Mouse (Mus musculus): ENCODE measurements around the gene Nxn. TPM values are rescaled to one million over a fixed set of nuclear protein-coding genes. Genes with fewer than 3 reads are reported as not detected.

The Nxn gene
- polyA plus RNA-seq, 1 experiment from 2014 or later, result 23.2 TPM

DNA sequence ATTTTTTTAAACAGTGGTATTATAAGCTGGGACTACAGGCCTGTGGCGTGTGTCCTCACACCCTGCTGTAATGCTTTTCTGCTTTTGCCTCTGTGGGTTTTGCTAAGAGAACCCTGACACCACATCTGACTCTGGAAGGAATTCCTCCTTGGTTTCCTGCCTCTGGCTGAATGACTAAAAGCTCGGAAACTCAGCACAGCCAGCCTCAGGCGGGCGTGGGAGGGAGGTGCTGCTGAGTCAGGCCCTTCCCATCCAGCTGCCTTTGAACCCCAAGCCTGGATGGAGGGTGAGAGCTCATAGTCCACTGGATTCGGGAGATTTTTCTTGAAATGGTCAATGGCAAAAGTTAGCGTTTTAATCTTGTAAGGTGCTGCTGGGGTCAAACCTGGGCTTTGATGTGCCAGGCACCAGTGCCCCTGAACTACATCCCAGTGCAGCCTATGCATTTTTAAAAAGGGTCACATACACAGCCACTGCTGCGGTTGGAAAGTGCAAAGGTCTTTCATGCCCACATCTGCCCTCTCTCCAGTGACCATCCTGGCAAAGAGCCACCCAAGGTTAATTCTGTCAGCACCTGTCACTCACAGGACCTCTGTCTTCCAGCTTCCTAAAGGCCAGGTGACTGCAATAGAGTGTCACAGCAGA lies 113.4 kb downstream of the Nxn start:
- WGBS, result 42% methylated on average over 7 of the region's 7 CpGs
- H3K9me3 ChIP-seq, result no peaks in the 10 kb centered on the region
- peaks cover 45% of the 10 kb centered on the region for H3K4me1 ChIP-seq
- no peaks in the 10 kb centered on the region for H3K36me3 ChIP-seq
- H3K27me3 ChIP-seq (replicated peaks), result no peaks in the 10 kb centered on the region
- H3K4me3 ChIP-seq, result no peak overlapping the region
- ATAC-seq (ENCODE audit: extremely low read depth, insufficient number of reproducible peaks, low FRiP score, low TSS enrichment), result no peak
- H3K4me2 ChIP-seq, result no peak overlapping the region
- 0 out of 2 replicates have a peak overlapping the region, but pooled peaks have one; percentile 20 for H3K27ac ChIP-seq (replicated peaks)
- H3K9ac ChIP-seq, result no peak overlapping the region

DNA sequence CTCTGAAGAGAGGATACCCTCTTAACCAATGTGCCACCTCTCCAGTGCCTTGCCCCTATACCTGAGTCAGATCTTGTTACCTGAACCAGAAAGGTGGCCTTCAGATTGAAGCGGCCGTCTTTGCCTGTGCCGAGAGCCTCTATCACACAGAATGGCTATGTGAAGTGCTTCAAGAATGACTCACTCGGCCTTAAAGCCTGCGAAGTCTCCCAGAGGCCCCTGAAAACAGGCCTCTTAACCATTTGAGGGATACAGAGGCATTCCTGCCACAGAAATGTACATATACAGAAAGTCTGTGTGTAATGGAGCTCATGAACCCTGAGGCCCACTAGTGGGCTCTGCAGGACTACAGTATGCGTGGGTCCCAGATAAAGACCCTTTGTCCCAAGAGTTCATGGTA lies 115.1 kb downstream of the Nxn start:
- Histone ChIP-seq H3K4me1 (peaks cover 40% of the 10 kb centered on the region), H3K4me2 (no peak overlapping the region), H3K36me3 (no peaks in the 10 kb centered on the region), H3K27me3 (replicated peaks) (no peaks in the 10 kb centered on the region), H3K27ac (replicated peaks) (no peak overlapping the region), H3K9ac (no peak overlapping the region), H3K9me3 (no peaks in the 10 kb centered on the region), H3K4me3 (no peak overlapping the region)
- 62% methylated on average over 6 of the region's 6 CpGs for WGBS
- no peak for ATAC-seq (ENCODE audit: extremely low read depth, insufficient number of reproducible peaks, low FRiP score, low TSS enrichment)

DNA sequence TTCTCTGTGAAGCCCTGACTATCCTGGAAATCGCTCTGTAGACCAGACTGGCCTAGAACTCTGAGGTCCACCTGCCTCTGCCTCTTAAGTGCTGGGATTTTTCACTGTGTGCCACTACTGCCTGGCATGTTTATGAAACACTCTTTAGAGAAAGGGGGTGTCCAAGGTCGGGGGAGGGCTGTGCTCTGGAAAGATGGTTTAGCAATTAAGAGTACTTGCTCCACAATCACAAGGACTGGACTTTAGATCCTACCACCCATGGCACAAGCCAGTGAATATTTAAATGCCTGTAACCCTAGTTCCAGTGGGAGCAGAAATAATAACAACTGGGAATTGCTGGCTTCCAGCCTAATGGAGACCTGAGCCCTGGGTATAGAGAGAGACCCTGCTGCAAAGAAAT lies 119.0 kb downstream of the Nxn start:
- WGBS, result 60% methylated on average over 2 of the region's 2 CpGs
- peaks cover 9% of the 10 kb centered on the region for H3K4me1 ChIP-seq
- H3K9me3 ChIP-seq, result no peaks in the 10 kb centered on the region
- no peak for ATAC-seq (ENCODE audit: extremely low read depth, insufficient number of reproducible peaks, low FRiP score, low TSS enrichment)
- H3K4me3 ChIP-seq, result no peak overlapping the region
- H3K4me2 ChIP-seq, result no peak overlapping the region
- peaks cover 11% of the 10 kb centered on the region for H3K36me3 ChIP-seq
- no peak overlapping the region for H3K9ac ChIP-seq
- no peak overlapping the region for H3K27ac ChIP-seq (replicated peaks)
- H3K27me3 ChIP-seq (replicated peaks), result no peaks in the 10 kb centered on the region

DNA sequence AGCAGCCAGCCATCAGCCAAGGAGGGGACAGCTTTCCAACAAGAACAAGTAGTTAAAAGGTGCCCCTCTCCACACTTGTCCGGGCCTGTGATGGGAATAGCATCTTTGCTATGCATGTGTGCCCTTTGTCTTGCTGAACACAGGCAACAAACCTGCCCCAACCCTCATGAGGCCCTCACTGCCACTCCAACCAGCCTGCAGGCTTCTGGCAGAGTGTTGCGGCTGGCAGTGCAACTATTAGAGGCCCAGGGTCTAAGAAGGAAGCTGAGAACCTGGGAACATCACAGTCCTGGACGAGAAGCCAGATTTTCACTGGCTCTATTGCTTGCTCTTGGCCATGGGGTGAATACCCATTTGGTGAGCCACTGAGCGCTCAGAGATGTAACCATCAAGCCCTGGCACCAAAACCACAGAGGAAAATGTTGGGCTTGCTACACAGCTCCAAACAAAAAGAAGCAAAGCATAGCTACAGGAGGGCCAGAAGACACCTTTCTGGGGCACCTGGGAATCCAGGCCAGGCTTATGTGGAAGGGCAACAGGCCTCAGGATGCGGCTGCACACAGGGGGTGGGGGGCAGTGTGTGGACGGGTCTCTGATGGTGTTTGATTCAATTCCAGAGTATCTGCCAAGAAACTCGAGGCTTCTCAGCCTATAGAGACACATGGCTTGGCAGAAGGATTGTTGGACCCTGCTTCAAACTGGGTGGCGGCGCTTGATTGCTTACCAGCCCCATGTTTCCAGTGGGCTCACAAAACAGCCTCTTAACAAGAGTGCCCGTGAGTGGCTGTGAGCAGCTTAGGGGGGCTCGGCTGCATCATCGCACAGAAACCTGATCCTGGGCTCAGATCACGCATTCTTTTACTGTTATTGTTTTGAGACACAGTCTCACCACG lies 119.7 kb downstream of the Nxn start:
- Histone ChIP-seq H3K4me1 (0 out of 2 replicates have a peak, but pooled peaks cover 6% of the 10 kb centered on the region), H3K4me2 (no peak overlapping the region), H3K9ac (no peak overlapping the region), H3K9me3 (no peaks in the 10 kb centered on the region), H3K27ac (replicated peaks) (no peak overlapping the region), H3K4me3 (no peak overlapping the region), H3K27me3 (replicated peaks) (no peaks in the 10 kb centered on the region), H3K36me3 (peaks cover 13% of the 10 kb centered on the region)
- no peak for ATAC-seq (ENCODE audit: extremely low read depth, insufficient number of reproducible peaks, low FRiP score, low TSS enrichment)
- WGBS, result 68% methylated on average over 14 of the region's 14 CpGs

DNA sequence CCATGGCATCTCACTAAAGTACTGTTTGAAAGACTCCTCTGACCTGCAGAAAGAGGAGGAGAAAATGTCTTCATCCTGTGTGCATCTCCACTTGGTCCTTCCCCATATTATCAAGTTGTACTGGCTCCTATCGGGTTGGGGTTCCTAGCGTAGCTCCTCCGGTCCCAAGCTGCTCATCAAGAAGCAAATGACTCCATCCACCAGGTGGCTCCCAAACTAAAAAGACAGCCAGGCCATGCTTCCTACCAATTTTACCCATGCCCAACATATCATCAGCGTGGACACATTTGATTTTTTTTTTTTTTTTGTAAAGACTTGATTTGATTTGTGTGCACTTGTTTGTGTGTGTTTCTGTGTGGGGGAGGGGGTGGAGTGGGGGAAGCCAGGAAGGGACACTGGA lies 126.5 kb downstream of the Nxn start:
- H3K27ac ChIP-seq (replicated peaks), result no peak overlapping the region
- peaks cover 48% of the 10 kb centered on the region for H3K36me3 ChIP-seq
- no peak for ATAC-seq (ENCODE audit: extremely low read depth, insufficient number of reproducible peaks, low FRiP score, low TSS enrichment)
- no peaks in the 10 kb centered on the region for H3K9me3 ChIP-seq
- no peak overlapping the region for H3K4me2 ChIP-seq
- no peaks in the 10 kb centered on the region for H3K4me1 ChIP-seq
- no peaks in the 10 kb centered on the region for H3K27me3 ChIP-seq (replicated peaks)
- 73% methylated on average over 4 of the region's 4 CpGs for WGBS
- no peak overlapping the region for H3K4me3 ChIP-seq
- H3K9ac ChIP-seq, result no peak overlapping the region

DNA sequence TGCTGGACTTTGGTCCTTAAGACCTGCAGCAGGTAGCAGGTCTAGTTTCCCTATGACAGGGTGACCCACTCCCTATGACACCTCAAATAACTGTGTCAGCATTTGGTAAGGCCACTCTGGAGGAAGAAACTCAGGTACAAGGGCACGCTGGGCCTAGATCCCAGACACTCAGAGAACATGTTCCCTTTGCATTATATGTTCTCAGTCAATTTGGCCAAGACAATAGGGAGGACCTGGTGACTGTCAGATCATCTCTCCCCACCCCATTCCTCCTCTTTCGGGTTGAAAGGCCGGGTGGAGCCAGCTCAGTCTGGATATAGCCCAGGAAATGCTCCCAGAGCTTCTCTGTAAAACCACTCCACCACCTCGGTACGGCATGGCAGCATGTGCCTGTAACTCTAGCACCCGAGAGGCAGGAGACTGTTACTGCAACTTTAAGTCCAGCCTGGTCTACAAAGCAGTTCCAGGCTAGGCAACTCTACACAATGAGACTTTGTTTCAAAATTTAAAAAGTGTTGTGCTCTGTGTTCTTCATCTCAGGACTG lies 130.3 kb downstream of the Nxn start:
- Histone ChIP-seq H3K4me1 (no peaks in the 10 kb centered on the region), H3K9me3 (no peaks in the 10 kb centered on the region), H3K36me3 (peaks cover 31% of the 10 kb centered on the region), H3K4me3 (no peak overlapping the region), H3K27me3 (replicated peaks) (no peaks in the 10 kb centered on the region), H3K9ac (no peak overlapping the region), H3K4me2 (no peak overlapping the region), H3K27ac (replicated peaks) (no peak overlapping the region)
- ATAC-seq (ENCODE audit: extremely low read depth, insufficient number of reproducible peaks, low FRiP score, low TSS enrichment), result no peak
- 78% methylated on average over 6 of the region's 6 CpGs for WGBS

DNA sequence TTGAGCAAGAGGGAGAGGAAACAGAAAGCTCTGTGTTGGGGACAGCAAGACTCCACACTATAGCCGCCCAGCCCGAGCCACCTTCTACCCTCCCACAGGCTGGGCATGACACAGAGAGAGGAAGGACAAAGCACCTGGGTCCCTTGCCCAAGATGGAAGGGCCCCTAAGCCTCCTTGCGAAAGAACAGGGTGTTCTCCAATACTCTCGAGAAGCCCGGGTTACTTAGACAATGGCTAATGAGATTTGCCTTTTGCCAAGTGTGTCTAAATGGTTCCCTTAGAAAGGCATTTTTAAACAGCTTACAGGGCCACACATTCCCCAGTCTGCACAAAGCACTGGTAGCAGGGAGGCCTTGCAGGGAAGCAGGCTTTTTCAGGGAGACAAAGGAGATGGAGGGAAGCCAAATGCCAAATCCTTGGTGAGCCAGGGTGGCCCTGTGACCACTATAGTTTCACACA lies 130.9 kb downstream of the Nxn start:
- Histone ChIP-seq H3K27me3 (replicated peaks) (no peaks in the 10 kb centered on the region), H3K27ac (replicated peaks) (no peak overlapping the region), H3K36me3 (peaks cover 26% of the 10 kb centered on the region), H3K4me1 (peaks cover 2% of the 10 kb centered on the region; the same call in 1 of the 2 replicates), H3K9me3 (no peaks in the 10 kb centered on the region), H3K4me2 (no peak overlapping the region), H3K9ac (no peak overlapping the region), H3K4me3 (no peak overlapping the region)
- no peak for ATAC-seq (ENCODE audit: extremely low read depth, insufficient number of reproducible peaks, low FRiP score, low TSS enrichment)
- 55% methylated on average over 5 of the region's 5 CpGs for WGBS

DNA sequence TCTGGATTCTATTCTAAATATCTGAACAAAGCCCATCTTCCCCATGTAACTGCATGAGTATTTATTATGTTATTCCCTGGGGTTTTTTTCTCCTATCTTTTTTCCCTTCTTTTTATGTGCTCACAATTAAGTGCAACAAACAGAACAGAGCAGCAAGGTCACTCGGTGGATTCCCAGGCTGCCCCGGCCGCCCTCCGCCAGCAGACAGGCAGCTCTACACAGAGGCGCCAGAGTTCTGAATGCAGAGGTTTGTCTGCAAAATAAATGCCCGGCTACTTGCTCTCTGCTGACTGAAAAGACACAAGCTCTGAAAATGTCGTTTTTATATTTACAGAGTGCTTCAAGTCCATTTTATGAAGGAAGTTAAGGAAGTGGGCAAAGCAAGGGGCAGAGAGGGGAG lies 131.4 kb downstream of the Nxn start:
- Histone ChIP-seq H3K9ac (no peak overlapping the region), H3K36me3 (peaks cover 22% of the 10 kb centered on the region), H3K27ac (replicated peaks) (no peak overlapping the region), H3K4me3 (no peak overlapping the region), H3K27me3 (replicated peaks) (no peaks in the 10 kb centered on the region), H3K4me1 (peaks cover 7% of the 10 kb centered on the region; the same call in 1 of the 2 replicates), H3K4me2 (no peak overlapping the region), H3K9me3 (no peaks in the 10 kb centered on the region)
- 62% methylated on average over 7 of the region's 7 CpGs for WGBS
- ATAC-seq (ENCODE audit: extremely low read depth, insufficient number of reproducible peaks, low FRiP score, low TSS enrichment), result no peak

DNA sequence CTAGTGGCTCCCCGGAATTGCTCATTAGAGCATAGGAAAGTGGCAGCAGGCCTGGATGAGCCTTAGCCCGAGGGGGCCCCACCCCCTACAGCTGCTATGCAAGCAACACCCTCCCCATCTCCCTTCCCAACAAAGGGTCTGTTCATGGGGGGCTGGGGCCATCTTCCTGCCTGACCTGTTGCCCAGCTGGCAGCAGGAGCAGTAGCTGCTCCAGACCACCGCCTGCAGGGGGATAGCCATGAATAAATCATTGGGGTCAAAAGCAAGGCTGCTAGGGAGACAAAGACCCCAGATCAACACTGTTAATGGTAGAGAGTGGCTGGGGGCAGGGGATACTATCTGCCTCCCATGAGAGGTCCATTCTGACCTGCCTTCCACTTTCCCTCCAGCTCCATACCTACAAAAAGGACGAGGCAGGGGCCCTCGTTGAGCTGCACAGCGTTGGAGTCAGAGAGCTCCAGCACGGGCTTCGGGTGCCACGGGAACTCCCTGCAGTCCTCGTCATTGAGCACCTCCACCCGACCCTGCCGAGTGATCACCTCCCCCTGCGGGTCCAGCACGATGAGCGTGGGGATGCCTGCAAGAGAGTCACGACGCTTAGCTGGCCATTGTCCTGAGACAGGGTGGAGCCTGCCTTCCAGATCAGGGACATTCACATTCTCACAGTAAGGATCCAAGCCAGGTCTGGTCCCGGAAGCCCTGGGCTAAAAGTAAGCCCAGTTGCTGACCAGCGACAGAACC lies 136.2 kb downstream of the Nxn start:
- H3K36me3 ChIP-seq, result peaks cover 33% of the 10 kb centered on the region
- H3K27ac ChIP-seq (replicated peaks), result no peak overlapping the region
- no peak overlapping the region for H3K9ac ChIP-seq
- no peaks in the 10 kb centered on the region for H3K9me3 ChIP-seq
- no peaks in the 10 kb centered on the region for H3K27me3 ChIP-seq (replicated peaks)
- H3K4me1 ChIP-seq, result peaks cover 11% of the 10 kb centered on the region; the same call in 1 of the 2 replicates
- no peak for ATAC-seq (ENCODE audit: extremely low read depth, insufficient number of reproducible peaks, low FRiP score, low TSS enrichment)
- no peak overlapping the region for H3K4me3 ChIP-seq
- 18% methylated on average over 19 of the region's 19 CpGs for whole genome bisulfite sequencing
- no peak overlapping the region for H3K4me2 ChIP-seq

DNA sequence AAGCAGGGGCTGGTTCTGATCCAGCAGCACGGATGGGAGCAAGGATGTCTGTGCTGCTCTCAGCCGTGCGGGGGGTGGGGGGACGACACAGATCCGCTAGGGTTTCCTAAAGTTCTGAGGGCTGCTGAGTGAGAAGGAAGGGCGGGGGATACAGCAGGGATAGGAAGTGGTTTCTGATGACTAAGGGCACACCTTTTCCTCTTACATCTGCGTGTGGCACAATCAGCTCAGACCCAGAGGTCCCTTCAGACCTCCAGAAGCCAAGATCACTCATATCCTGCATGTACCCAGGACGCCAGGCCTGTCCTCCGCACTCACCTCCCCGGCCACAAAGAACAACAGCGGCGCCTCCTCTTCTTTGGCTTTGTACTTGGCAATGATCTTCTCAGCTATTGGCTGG lies 137.7 kb downstream of the Nxn start:
- Histone ChIP-seq H3K9me3 (no peaks in the 10 kb centered on the region), H3K27me3 (replicated peaks) (no peaks in the 10 kb centered on the region), H3K27ac (replicated peaks) (no peak overlapping the region), H3K36me3 (peaks cover 46% of the 10 kb centered on the region), H3K4me2 (no peak overlapping the region), H3K4me3 (no peak overlapping the region), H3K9ac (no peak overlapping the region), H3K4me1 (peaks cover 11% of the 10 kb centered on the region)
- ATAC-seq (ENCODE audit: extremely low read depth, insufficient number of reproducible peaks, low FRiP score, low TSS enrichment), result no peak
- WGBS, result 63% methylated on average over 12 of the region's 12 CpGs

All from heart, embryonic 13.5 days (tissue).